Mouse (Mus musculus): ENCODE results near the gene Hivep1.
A peak's percentile ranks its signal among the peaks of the same experiment; 100 is the strongest.

The Hivep1 gene

DNA sequence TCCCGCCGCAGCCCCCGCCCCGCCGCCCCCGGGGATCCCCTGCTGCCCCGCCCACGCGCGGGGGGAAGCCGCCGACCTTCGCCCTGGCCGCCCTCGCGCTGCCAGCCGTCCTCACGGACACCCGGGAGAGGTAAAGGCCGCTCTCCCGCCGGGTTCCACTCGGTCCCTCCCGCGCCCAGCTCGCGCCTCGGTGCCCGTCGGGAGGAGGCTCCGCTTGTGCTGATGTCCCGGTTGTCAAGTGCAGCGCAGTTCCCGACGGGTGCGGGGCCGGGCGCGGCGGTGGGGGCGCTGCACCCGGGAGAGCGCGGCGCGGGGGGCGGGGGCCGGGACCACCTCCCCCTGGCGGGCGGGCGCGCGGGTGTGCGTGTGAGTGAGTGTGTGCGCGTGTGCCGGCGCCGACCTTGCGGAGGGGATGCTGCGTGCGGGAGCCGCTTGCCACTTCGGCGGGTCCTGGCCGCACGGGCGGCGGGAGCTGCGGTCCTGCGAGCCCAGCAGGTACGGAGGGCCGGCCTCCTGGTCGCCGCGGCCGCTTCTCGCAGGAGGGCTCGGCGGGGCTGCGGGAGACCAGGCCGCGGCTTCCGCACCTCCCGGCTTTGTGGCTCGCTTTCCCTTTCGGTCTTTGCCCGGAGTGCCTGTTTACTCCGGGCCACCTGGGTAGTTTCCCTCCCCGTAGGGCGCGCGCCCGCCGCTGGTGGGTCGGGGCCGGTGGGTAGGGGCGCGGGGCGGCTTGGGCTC is at the start of gene Hivep1:
Hivep1 (plus strand) TSS at position 61 of the 735 bp plus-strand sequence.
- DNase-seq (ENCODE audit: low read depth, low spot score), result peak; percentile 29

- no peak for DNase-seq (ENCODE audit: low read depth, low spot score)
Measured at GRCm38 (mm10) chr13:42015484-42016045, 36.3 kb upstream of the Hivep1 start.

DNA sequence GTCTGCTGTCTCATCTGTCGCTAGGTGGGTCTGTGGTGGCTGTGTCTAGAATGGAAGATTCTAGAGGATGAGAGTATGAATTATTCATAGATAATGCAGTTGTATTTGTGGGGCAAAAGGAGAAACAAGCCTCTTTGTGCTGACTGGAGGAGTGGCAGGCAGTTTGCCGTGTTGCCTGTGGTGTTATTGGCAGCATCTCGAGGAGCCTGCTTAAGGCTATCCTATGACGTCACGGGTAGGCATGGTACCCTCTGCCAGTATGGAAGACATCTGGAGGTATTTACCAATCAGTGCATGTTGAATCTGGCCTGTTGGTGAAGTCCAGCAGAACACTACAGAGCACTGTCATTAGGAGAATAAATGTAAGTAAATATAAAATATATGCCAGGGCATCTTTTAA is 35.6 kb upstream of the Hivep1 start:
- no peak for DNase-seq (ENCODE audit: low read depth, low spot score)

DNA sequence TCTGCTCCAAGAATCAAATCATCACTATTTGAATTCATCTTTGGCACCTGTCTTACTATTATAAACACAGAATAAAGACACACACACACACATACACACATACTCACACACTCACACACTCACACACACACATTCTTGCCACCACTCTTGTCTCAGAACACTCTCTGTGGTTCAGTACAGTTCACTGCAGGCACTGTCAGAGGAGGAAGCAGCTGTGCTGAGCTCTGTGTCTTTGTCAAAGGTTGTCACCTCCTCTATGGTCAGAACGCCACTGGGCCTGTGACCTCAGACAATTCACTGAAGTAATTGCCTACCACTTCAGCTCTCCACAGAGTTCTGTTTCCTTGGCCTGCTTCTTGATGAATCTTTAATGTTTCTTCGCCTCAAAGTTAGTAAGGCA is 33.5 kb upstream of the Hivep1 start:
- DNase-seq (ENCODE audit: low read depth, low spot score), result no peak

- no peak for DNase-seq (ENCODE audit: low read depth, low spot score)
Measured at GRCm38 (mm10) chr13:42041203-42041602, 10.6 kb upstream of the Hivep1 start.

DNA sequence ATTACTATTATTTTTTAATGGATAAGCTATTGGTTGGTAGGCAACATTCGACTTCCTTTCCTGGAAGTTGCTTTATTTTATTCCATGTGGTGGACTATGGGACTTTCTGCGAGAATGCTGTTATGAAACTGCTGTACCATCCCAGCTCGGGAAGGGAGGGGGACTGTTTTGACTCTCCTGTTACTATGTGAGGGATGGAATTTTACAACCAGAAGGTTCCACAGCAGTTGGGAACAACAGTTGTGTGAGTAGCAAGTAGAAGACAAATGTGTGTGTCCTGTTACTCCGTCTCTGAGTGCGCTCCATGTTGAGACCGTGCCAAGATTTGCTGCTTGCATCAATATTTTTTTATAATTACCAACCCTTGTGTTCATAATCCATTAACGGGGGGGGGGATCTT is 8.4 kb upstream of the Hivep1 start:
- no peak for DNase-seq (ENCODE audit: low read depth, low spot score)

DNA sequence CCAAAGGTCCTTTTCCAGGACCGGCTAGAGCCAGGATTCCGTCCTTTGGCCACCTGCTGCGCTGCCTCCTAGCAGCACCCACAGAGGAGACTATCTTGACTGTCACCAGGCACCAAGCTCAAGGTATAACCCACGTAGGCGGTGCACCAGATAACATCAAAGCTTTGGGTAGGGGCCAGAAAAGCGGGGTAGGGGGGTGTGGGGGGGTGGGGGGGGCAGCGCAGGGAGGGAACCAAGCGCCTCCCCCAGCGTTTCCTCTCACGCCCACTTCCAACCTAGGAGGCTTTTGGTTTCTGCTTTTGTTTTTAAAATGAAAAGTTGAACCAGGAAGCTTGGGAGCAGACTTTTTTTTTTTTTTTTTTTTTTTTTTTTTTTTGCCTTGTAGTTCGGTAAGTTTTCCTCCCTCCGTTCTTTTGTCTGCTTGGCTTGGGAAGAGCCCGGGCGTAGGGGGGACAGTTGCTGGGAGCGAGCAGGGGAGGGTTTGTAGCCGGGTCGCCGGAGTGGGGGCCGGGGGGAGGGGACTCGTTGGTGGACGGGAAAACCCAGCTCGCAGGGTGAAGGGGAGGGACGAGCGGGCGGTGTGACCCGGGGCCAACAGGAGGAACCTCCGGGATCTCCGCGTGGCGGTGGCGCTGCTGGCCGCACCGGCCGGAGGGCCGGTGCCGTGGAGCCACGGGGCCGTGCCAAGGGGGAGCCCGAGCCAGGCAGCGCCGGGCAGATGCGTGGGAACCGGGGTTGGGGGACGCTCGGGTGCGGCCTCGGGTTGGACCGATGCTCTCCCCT is 2.6 kb upstream of the Hivep1 start:
- peak; percentile 12 for DNase-seq (ENCODE audit: low read depth, low spot score)

- DNase-seq (ENCODE audit: low read depth, low spot score), result peak; percentile 25
Measured at GRCm38 (mm10) chr13:42049774-42050125, 2.1 kb upstream of the Hivep1 start.

DNA sequence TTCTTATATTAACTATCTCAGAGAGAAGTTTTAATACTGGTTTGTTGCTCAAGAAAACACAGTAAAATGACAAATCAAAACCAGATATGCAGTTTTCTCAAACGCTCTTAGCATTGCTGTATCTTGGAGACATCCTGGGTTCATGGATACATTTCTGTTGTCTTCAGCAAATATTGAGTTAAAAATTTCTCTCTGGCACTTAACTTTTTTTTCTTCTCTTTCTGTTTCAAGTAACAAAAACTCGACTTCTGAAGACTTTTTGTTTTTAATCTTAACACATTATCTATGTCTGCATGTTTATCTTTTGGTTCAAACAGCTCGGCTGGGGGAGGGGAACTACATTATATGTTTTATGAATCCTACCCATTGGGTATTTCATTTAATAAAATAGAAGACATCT is 1.7 kb upstream of the Hivep1 start:
- peak; percentile 22 for DNase-seq (ENCODE audit: low read depth, low spot score)

GRCm38 (mm10) chr13:42050880-42051201 is 980 bp upstream of the Hivep1 start:
- DNase-seq (ENCODE audit: low read depth, low spot score), result no peak

GRCm38 (mm10) chr13:42051202-42051906 is 467 bp upstream of the Hivep1 start:
- DNase-seq (ENCODE audit: low read depth, low spot score), result peak; percentile 86

DNA sequence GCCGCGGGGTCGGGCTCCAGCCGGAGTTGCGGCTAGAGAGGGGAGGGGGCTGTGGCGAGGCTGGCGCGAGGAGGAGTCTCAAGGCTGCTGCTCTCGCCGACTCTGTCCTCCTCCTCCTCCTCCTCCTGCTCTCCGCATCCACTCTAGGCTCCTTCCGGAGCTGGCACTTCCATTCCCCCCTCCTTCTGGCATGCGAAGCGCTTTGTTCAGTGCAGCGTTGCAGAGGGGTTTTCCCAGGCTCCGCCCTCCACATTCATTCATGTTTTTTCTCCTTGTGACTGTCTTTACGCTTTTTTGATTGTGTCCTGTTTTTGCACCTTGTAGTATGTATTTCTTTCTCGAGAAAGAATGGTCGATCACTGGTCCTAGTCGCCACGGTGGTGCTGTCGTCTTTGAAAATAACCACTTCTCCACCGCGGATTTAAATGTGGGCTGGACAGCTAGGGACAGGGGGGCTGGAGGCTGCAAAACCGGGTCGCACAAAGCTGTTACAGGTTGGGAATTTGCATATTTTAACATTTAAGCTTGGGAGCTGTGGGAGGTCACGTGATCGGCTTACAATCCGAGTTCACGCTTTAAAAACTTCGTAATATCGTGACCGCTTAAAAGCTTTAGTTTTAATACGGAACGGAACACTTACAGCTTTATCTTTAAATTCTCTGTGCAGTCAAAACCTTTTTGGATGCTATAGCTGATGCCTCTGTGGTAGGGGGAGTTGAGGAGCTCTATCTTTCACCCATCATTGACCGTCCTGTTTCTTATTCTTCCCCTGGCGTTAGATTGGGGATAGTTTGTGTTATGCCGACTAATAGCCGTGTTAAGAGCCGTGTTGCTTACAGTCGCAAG is 1.1 kb downstream of the Hivep1 start:
- peak; percentile 35 for DNase-seq (ENCODE audit: low read depth, low spot score)

DNA sequence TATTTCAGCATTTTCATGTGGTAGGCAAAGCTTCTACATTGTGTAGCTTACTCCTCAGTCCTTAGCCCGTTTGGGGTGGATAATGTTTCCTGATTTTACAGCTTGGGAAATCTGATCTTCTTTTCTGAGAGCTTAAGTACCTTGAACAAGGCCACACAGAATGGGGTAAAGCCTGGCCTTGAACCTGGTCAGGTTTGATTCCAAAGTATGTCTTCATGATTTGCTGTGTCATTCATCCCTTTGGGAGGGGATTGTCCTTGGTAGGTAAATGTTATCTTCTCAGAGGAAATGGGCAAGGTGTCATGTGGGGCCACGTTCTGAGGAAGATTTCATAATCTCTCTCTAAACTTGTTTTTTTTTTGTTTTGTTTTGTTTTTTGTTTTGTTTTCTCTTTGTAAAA is 1.8 kb downstream of the Hivep1 start:
- no peak for DNase-seq (ENCODE audit: low read depth, low spot score)

- no peak for DNase-seq (ENCODE audit: low read depth, low spot score)
Measured at GRCm38 (mm10) chr13:42054138-42054537, 2.3 kb downstream of the Hivep1 start.

DNA sequence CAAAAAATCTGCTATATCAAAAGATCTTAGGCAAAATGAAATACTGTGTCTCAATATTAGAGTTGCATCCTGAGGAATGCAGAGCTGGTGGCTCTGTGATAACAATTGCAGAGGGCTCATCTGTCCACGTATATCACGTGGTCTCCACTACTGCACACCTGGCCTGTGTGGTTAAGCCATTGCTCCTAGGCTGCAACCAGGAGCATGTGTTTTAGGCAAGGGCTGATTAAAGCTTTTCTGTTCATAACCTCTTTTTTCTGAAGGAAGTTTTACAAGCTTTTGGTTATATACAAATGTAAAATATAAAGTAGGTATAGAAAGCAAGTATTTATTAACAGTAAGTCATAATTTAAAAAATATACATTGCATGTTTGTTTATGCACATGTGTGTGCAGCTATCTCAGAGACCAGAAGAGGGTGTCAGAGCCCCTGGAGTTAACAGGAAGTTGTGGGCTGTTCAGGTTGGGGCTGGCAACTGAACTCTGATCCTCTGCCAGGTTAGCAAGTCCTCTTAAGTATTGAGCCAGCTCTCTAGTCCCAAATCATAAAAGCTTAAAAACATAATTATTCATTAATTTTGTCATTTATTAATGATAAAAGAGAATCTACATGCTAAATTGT is 5.0 kb downstream of the Hivep1 start:
- DNase-seq (ENCODE audit: low read depth, low spot score), result no peak

- no peak for DNase-seq (ENCODE audit: low read depth, low spot score)
Measured at GRCm38 (mm10) chr13:42060846-42061630, 9.2 kb downstream of the Hivep1 start.

DNA sequence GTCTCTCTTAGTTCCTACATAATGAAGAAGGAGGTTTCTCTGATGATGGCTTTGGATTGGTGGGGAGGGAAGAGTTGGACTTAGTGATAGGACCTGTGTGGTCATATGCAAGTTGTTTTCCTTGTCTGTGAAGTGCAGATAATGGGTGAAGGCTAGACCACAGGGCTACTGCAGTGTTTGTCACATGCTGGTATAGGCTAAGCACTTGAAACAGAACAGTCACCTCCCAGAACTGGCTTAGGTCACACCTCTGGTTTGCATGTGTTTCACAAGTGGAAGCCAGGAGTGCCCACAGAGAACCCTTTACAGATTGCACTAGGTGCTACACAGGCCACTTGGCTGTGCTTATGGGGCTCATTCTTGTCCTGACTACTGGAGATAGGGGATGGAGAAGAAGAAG is 12.4 kb downstream of the Hivep1 start:
- DNase-seq (ENCODE audit: low read depth, low spot score), result no peak

- DNase-seq (ENCODE audit: low read depth, low spot score), result no peak
Measured at GRCm38 (mm10) chr13:42070236-42070635, 18.4 kb downstream of the Hivep1 start.

DNA sequence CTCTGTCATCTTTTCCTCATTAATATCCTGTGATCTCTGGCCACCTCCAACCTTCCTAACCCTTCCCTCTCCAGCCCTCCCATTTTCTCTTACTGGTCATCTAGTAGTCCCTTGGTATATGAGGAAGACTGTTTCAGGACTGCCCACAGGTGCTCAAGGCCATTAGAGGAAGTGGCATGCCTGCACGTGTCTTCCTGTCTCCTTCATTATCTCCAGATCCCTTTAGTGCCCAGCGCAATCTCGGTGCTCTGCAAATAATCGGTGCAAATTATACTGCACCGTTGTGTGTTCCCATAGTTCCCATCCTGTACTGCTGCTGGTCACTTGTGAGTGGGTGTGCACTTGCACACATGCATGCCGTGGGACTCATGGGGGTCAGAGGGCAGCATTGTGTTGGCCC is 19.2 kb downstream of the Hivep1 start:
- no peak for DNase-seq (ENCODE audit: low read depth, low spot score)

- no peak for DNase-seq (ENCODE audit: low read depth, low spot score)
Measured at GRCm38 (mm10) chr13:42073285-42073684, 21.5 kb downstream of the Hivep1 start.

Measured in c-Kit-negative CD71-positive TER-119-positive erythroid progenitor cells, embryonic 14.5 days (primary cell).